Comparison of ENCODE assay signal across 15 mouse cellular contexts in genomic region chr4:136281611-136282010, GRCm38 (mm10). TPM values are rescaled to one million over a fixed set of nuclear protein-coding genes. Genes with fewer than 3 reads are reported as not detected.
DNase-seq lines count a peak whose midpoint lies in the region; ATAC-seq lines count a peak whose summit lies in the region.
"Had no signal": no experiment of that assay in that cellular context is flagged by ENCODE, and none has a peak within 500 bp of the region (broad histone marks: within the 10 kb centered on the region; RNA-seq: fewer than 3 reads in every experiment).

No protein-coding gene starts in this region.

- H3K4me2 ChIP-seq in heart, embryonic 14.5 days (ENCODE audit: low read length) = no peak overlapping the region
- no peak overlapping the region for H3K4me2 ChIP-seq in heart, embryonic 12.5 days
- H3K4me2 ChIP-seq: lung, embryonic 14.5 days; midbrain, embryonic 11.5 days; neural tube, embryonic 13.5 days had no signal

- no peak overlapping the region for H3K4me3 ChIP-seq in heart, embryonic 14.5 days (ENCODE audit: control insufficient read depth in 1 of 2, insufficient read depth in 1 of 2, low read depth in 1 of 2, low read length in 2 of 2)
- H3K4me3 ChIP-seq in heart, embryonic 12.5 days = no peak overlapping the region
- H3K4me3 ChIP-seq in megakaryocyte, embryonic 14.5 days (replicated peaks) = peak overlapping the region; percentile 23
- H3K4me3 ChIP-seq: erythroblast, embryonic 14.5 days; neural tube, embryonic 13.5 days had no signal

- WGBS in heart, embryonic 14.5 days = 47% methylated on average over 8 of the region's 9 CpGs
- 39% methylated on average over 9 of the region's 9 CpGs for WGBS in heart, embryonic 12.5 days

- peak; percentile 26 for DNase-seq in gastrocnemius, postnatal 14 days
- DNase-seq in skeletal muscle tissue, adult 2 months (ENCODE audit: low read depth, low spot score) = peak; percentile 68
- DNase-seq in embryo, embryonic 10.5 days (ENCODE audit: low spot score) = no peak
- DNase-seq: adrenal gland, adult 2 months; lung, embryonic 14.5 days had no signal

- H3K27ac ChIP-seq in heart, embryonic 14.5 days (replicated peaks in 1 of 2; ENCODE audit: control insufficient read depth in 1 of 2, insufficient read depth in 1 of 2, low read depth in 2 of 2, low read length in 2 of 2) = no peak overlapping the region
- no peak overlapping the region for H3K27ac ChIP-seq in heart, embryonic 12.5 days (ENCODE audit: poor library complexity, severe bottlenecking)

- H3K9me3 ChIP-seq in heart, embryonic 14.5 days (ENCODE audit: control insufficient read depth, low read length) = no peaks in the 10 kb centered on the region
- H3K9me3 ChIP-seq in heart, embryonic 12.5 days (replicated peaks) = no peaks in the 10 kb centered on the region
- no peaks in the 10 kb centered on the region for H3K9me3 ChIP-seq in megakaryocyte, embryonic 14.5 days
- H3K9me3 ChIP-seq: neural tube, embryonic 13.5 days had no signal

- intact Hi-C loops in gastrocnemius, postnatal 14 days (cut with DNase I; ENCODE audit: low total_unique reads) = no loop called here

- ATAC-seq in heart, embryonic 14.5 days (ENCODE audit: insufficient number of reproducible peaks, insufficient read depth, low FRiP score, low read depth) = no peak
- ATAC-seq in heart, embryonic 12.5 days (ENCODE audit: insufficient number of reproducible peaks, low FRiP score) = no peak
- no peak for ATAC-seq in megakaryocyte, adult 5-6 weeks (ENCODE audit: poor library complexity, severe bottlenecking)
- ATAC-seq in megakaryocyte-erythroid progenitor cell, adult 5-6 weeks (replicated peaks; ENCODE audit: low FRiP score, low TSS enrichment, poor library complexity, severe bottlenecking) = no peak
- ATAC-seq: Patski had no signal

- peaks cover 16 to 29% of the 10 kb centered on the region in 2 experiments for H3K4me1 ChIP-seq in heart, embryonic 14.5 days (ENCODE audit: control insufficient read depth in 2 of 2, insufficient read depth in 2 of 2, low read length in 2 of 2)
- H3K4me1 ChIP-seq in heart, embryonic 12.5 days (replicated peaks) = peaks cover 31% of the 10 kb centered on the region
- peaks cover 53% of the 10 kb centered on the region for H3K4me1 ChIP-seq in megakaryocyte, embryonic 14.5 days

- H3K27me3 ChIP-seq in heart, embryonic 14.5 days (ENCODE audit: control insufficient read depth, insufficient read depth, low read length) = no peaks in the 10 kb centered on the region
- H3K27me3 ChIP-seq in heart, embryonic 12.5 days (replicated peaks) = no peaks in the 10 kb centered on the region
- H3K27me3 ChIP-seq in megakaryocyte, embryonic 14.5 days (replicated peaks) = peaks cover 21% of the 10 kb centered on the region
- H3K27me3 ChIP-seq: neural tube, embryonic 13.5 days; Patski had no signal

- 0 out of 2 replicates have a peak overlapping the region, but pooled peaks have one; percentile 27 for H3K9ac ChIP-seq in heart, embryonic 14.5 days (ENCODE audit: low read length)
- no peak overlapping the region; the same call in 1 of the 2 replicates for H3K9ac ChIP-seq in heart, embryonic 12.5 days
- H3K9ac ChIP-seq: lung, embryonic 14.5 days had no signal

- no peaks in the 10 kb centered on the region for H3K36me3 ChIP-seq in heart, embryonic 14.5 days (ENCODE audit: control insufficient read depth, insufficient read depth, low read length)
- H3K36me3 ChIP-seq in heart, embryonic 12.5 days = no peaks in the 10 kb centered on the region
- H3K36me3 ChIP-seq in megakaryocyte, embryonic 14.5 days (replicated peaks; ENCODE audit: low read length) = no peaks in the 10 kb centered on the region
- H3K36me3 ChIP-seq: neural tube, embryonic 13.5 days had no signal

RNA-seq across cellular contexts. Expression of gene Zfp46, which starts 2.9 kb away (rescaled TPM):
- 23.1 and 27.6 TPM in 2 replicates for polyA plus RNA-seq in heart, embryonic 14.5 days (2014; fragmentation: Nextera tagmentation; extraction: Ambion mirVana)
- polyA plus RNA-seq in heart, embryonic 12.5 days (2016; fragmentation: Nextera tagmentation; extraction: Ambion mirVana) = 24.7 and 24.9 TPM in 2 replicates
- 1.9 and 3.7 TPM in 2 replicates for polyA plus RNA-seq in megakaryocyte, embryonic 14.5 days (2012; ENCODE audit: insufficient read depth, low replicate concordance)
- 4.2 and 4.5 TPM in 2 replicates for total RNA-seq in megakaryocyte, adult 5-6 weeks (2015)
- 8.1 and 9.3 TPM in 2 replicates for total RNA-seq in megakaryocyte, adult 5-6 weeks (2017)
- 10 to 100 TPM; 35.9 to 47.2 TPM for total RNA-seq in gastrocnemius, postnatal 14 days (2021)
- 7.3 and 9.4 TPM in 2 replicates for total RNA-seq in megakaryocyte-erythroid progenitor cell, adult 5-6 weeks (2014; fragmentation: Nextera tagmentation)
- 8.0 and 9.0 TPM in 2 replicates for total RNA-seq in megakaryocyte-erythroid progenitor cell, adult 5-6 weeks (2017)

RNA-seq across cellular contexts. Expression of gene Hnrnpr, which starts 29.1 kb away (rescaled TPM):
- polyA plus RNA-seq in heart, embryonic 14.5 days (2014; fragmentation: Nextera tagmentation; extraction: Ambion mirVana) = 85.3 and 88.8 TPM in 2 replicates
- polyA plus RNA-seq in heart, embryonic 12.5 days (2016; fragmentation: Nextera tagmentation; extraction: Ambion mirVana) = 112 and 115 TPM in 2 replicates
- polyA plus RNA-seq in megakaryocyte, embryonic 14.5 days (2012; ENCODE audit: insufficient read depth, low replicate concordance) = 3.7 and 29.8 TPM in 2 replicates
- 80.0 and 85.4 TPM in 2 replicates for total RNA-seq in megakaryocyte, adult 5-6 weeks (2015)
- 124 and 138 TPM in 2 replicates for total RNA-seq in megakaryocyte, adult 5-6 weeks (2017)
- 10 to 100 TPM; 23.0 to 30.3 TPM for total RNA-seq in gastrocnemius, postnatal 14 days (2021)
- 101 and 115 TPM in 2 replicates for total RNA-seq in megakaryocyte-erythroid progenitor cell, adult 5-6 weeks (2014; fragmentation: Nextera tagmentation)
- total RNA-seq in megakaryocyte-erythroid progenitor cell, adult 5-6 weeks (2017) = 218 and 222 TPM in 2 replicates

RNA-seq across cellular contexts. Expression of gene Tcea3, which starts 34.1 kb away (rescaled TPM):
- polyA plus RNA-seq in heart, embryonic 14.5 days (2014; fragmentation: Nextera tagmentation; extraction: Ambion mirVana) = 64.7 and 74.6 TPM in 2 replicates
- 56.9 and 57.6 TPM in 2 replicates for polyA plus RNA-seq in heart, embryonic 12.5 days (2016; fragmentation: Nextera tagmentation; extraction: Ambion mirVana)
- not detected in 2 replicates for polyA plus RNA-seq in megakaryocyte, embryonic 14.5 days (2012; ENCODE audit: insufficient read depth, low replicate concordance)
- total RNA-seq in megakaryocyte, adult 5-6 weeks (2015) = 5.6 and 6.0 TPM in 2 replicates
- 3.5 and 7.2 TPM in 2 replicates for total RNA-seq in megakaryocyte, adult 5-6 weeks (2017)
- 100 to 1,000 TPM; 212 to 226 TPM for total RNA-seq in gastrocnemius, postnatal 14 days (2021)
- total RNA-seq in megakaryocyte-erythroid progenitor cell, adult 5-6 weeks (2014; fragmentation: Nextera tagmentation) = not detected in 2 replicates
- total RNA-seq in megakaryocyte-erythroid progenitor cell, adult 5-6 weeks (2017) = not detected in 2 replicates
- total RNA-seq: CH12.LX had no signal
- polyA plus RNA-seq: erythroblast, embryonic 14.5 days had no signal

Comparison
In these comparisons a context has a peak if more than half of its experiments do, and no peak if none do; other contexts are left out.
1. RNA of gene Tcea3, which starts 34.1 kb away (total RNA-seq): 212 to 226 TPM in gastrocnemius, postnatal 14 days; 3.5 to 7.2 TPM in megakaryocyte, adult 5-6 weeks and not detected in megakaryocyte-erythroid progenitor cell, adult 5-6 weeks; every median in the first group is over 10 times any median in the second.